Comparison of ENCODE assay signal across 15 mouse cellular contexts in the genomic region with DNA sequence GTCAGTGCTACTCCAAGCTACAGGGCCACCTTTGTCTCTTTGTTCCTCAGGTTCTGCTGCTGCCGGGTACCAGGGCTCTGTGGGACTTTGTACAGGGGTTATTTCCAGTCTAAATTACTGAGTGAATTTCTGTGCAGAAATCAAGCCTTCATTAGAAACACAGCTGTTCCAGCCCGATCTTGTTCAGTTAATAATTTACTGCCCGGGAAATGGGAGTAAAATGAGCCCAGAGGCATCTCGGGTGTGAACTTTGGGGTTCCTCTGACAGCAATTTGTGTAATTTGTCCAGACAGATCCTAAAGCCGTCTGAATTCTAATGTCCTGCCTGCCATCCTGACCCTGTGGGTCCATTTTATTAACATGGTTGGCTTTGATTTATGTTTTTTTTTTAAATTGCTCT. TPM values are rescaled to one million over a fixed set of nuclear protein-coding genes. Genes with fewer than 3 reads are reported as not detected.
A peak's percentile ranks its signal among the peaks of the same experiment; 100 is the strongest.
DNase-seq lines count a peak whose midpoint lies in the region; ATAC-seq and TF ChIP-seq lines count a peak whose summit lies in the region.
"Had no signal": no experiment of that assay in that cellular context is flagged by ENCODE, and none has a peak within 500 bp of the region (broad histone marks: within the 10 kb centered on the region; RNA-seq: fewer than 3 reads in every experiment).

No protein-coding gene starts in this region.

- peaks cover 19% of the 10 kb centered on the region for H3K4me1 ChIP-seq in liver, postnatal 0 days (ENCODE audit: insufficient read depth)
- H3K4me1 ChIP-seq in liver, embryonic 11.5 days (replicated peaks; ENCODE audit: control insufficient read depth, insufficient read depth, low read length) = peaks cover 9% of the 10 kb centered on the region
- H3K4me1 ChIP-seq in intestine, embryonic 15.5 days (replicated peaks) = peaks cover 16% of the 10 kb centered on the region
- peaks cover 22% of the 10 kb centered on the region for H3K4me1 ChIP-seq in kidney, embryonic 16.5 days (ENCODE audit: insufficient read depth, low read length)
- peaks cover 18% of the 10 kb centered on the region for H3K4me1 ChIP-seq in neural tube, embryonic 15.5 days

- ATAC-seq in liver, postnatal 0 days = no peak
- no peak for ATAC-seq in liver, embryonic 11.5 days (replicated peaks; ENCODE audit: low FRiP score)
- no peak for ATAC-seq in intestine, embryonic 15.5 days
- 0 out of 2 replicates have a peak, but pooled peaks have one; percentile 12 for ATAC-seq in kidney, embryonic 16.5 days (ENCODE audit: low FRiP score, low TSS enrichment)
- no peak for ATAC-seq in neural tube, embryonic 15.5 days (ENCODE audit: low FRiP score)
- ATAC-seq in megakaryocyte-erythroid progenitor cell, adult 5-6 weeks (replicated peaks; ENCODE audit: low FRiP score, low TSS enrichment, poor library complexity, severe bottlenecking) = no peak

- H3K27me3 ChIP-seq in liver, postnatal 0 days (ENCODE audit: insufficient read depth, low read length) = no peaks in the 10 kb centered on the region
- H3K27me3 ChIP-seq in liver, embryonic 11.5 days (replicated peaks; ENCODE audit: control insufficient read depth, insufficient read depth, low read length) = no peaks in the 10 kb centered on the region
- no peaks in the 10 kb centered on the region for H3K27me3 ChIP-seq in intestine, embryonic 15.5 days (replicated peaks)
- no peaks in the 10 kb centered on the region for H3K27me3 ChIP-seq in kidney, embryonic 16.5 days (ENCODE audit: insufficient read depth, low read length)
- no peaks in the 10 kb centered on the region for H3K27me3 ChIP-seq in neural tube, embryonic 15.5 days (replicated peaks)

- peak overlapping the region; percentile 49 for H3K27ac ChIP-seq in liver, postnatal 0 days (ENCODE audit: low read depth)
- H3K27ac ChIP-seq in liver, embryonic 11.5 days (ENCODE audit: low read depth, low read length) = no peak overlapping the region
- no peak overlapping the region for H3K27ac ChIP-seq in intestine, embryonic 15.5 days
- H3K27ac ChIP-seq in kidney, embryonic 16.5 days (ENCODE audit: low read length) = peak overlapping the region; percentile 62
- H3K27ac ChIP-seq in neural tube, embryonic 15.5 days (replicated peaks) = 0 out of 2 replicates have a peak overlapping the region, but pooled peaks have one; percentile 18
- H3K27ac ChIP-seq: left cerebral cortex, adult 2 months had no signal

- no peaks in the 10 kb centered on the region for H3K36me3 ChIP-seq in liver, postnatal 0 days (replicated peaks; ENCODE audit: insufficient read depth, low read length)
- no peaks in the 10 kb centered on the region for H3K36me3 ChIP-seq in liver, embryonic 11.5 days (ENCODE audit: control insufficient read depth, insufficient read depth, low read length)
- no peaks in the 10 kb centered on the region for H3K36me3 ChIP-seq in intestine, embryonic 15.5 days
- no peaks in the 10 kb centered on the region for H3K36me3 ChIP-seq in kidney, embryonic 16.5 days (ENCODE audit: insufficient read depth, low read length)
- H3K36me3 ChIP-seq in neural tube, embryonic 15.5 days = no peaks in the 10 kb centered on the region

- 50% methylated on average over 5 of the region's 5 CpGs for WGBS in liver, postnatal 0 days (ENCODE audit: insufficient replicate concordance)
- WGBS in liver, embryonic 11.5 days = 61% methylated on average over 5 of the region's 5 CpGs
- WGBS in intestine, embryonic 15.5 days = 21% methylated on average over 5 of the region's 5 CpGs
- WGBS in kidney, embryonic 16.5 days = 6% methylated on average over 5 of the region's 5 CpGs
- WGBS in neural tube, embryonic 15.5 days = 11% methylated on average over 5 of the region's 5 CpGs

- TF ChIP-seq EP300 in liver, postnatal 0 days (IDR thresholded peaks at IDR 0.05; ENCODE audit: low read depth) = no peak

- no peak overlapping the region for H3K4me3 ChIP-seq in liver, postnatal 0 days (ENCODE audit: low read depth, low read length)
- H3K4me3 ChIP-seq in liver, embryonic 11.5 days (ENCODE audit: low read depth, low read length) = no peak overlapping the region
- no peak overlapping the region for H3K4me3 ChIP-seq in intestine, embryonic 15.5 days (replicated peaks)
- no peak overlapping the region for H3K4me3 ChIP-seq in kidney, embryonic 16.5 days (ENCODE audit: low read length)
- no peak overlapping the region for H3K4me3 ChIP-seq in neural tube, embryonic 15.5 days (replicated peaks)
- H3K4me3 ChIP-seq: left cerebral cortex, adult 2 months; megakaryocyte, embryonic 14.5 days had no signal

- no peak overlapping the region for H3K4me2 ChIP-seq in liver, postnatal 0 days (ENCODE audit: low read depth, low read length)
- no peak overlapping the region for H3K4me2 ChIP-seq in liver, embryonic 11.5 days
- H3K4me2 ChIP-seq in intestine, embryonic 15.5 days (replicated peaks) = 0 out of 2 replicates have a peak overlapping the region, but pooled peaks have one; percentile 20
- no peak overlapping the region for H3K4me2 ChIP-seq in kidney, embryonic 16.5 days (replicated peaks; ENCODE audit: low read depth, low read length)
- no peak overlapping the region for H3K4me2 ChIP-seq in neural tube, embryonic 15.5 days
- H3K4me2 ChIP-seq: lung, embryonic 14.5 days had no signal

- no peak for TF ChIP-seq CTCF in liver, postnatal 0 days (IDR thresholded peaks at IDR 0.05; ENCODE audit: low read depth)

- no peak overlapping the region for H3K9ac ChIP-seq in liver, postnatal 0 days (replicated peaks)
- no peak overlapping the region for H3K9ac ChIP-seq in liver, embryonic 11.5 days (ENCODE audit: low read depth, low read length)
- H3K9ac ChIP-seq in intestine, embryonic 15.5 days = no peak overlapping the region
- H3K9ac ChIP-seq in kidney, embryonic 16.5 days (replicated peaks; ENCODE audit: low read length) = peak overlapping the region; percentile 33; the same call in 1 of the 2 replicates
- H3K9ac ChIP-seq in neural tube, embryonic 15.5 days (replicated peaks) = no peak overlapping the region
- H3K9ac ChIP-seq: lung, embryonic 14.5 days had no signal

- no peaks in the 10 kb centered on the region for H3K9me3 ChIP-seq in liver, postnatal 0 days (ENCODE audit: low read length)
- H3K9me3 ChIP-seq in liver, embryonic 11.5 days (ENCODE audit: control insufficient read depth, low read length) = no peaks in the 10 kb centered on the region
- H3K9me3 ChIP-seq in intestine, embryonic 15.5 days = no peaks in the 10 kb centered on the region
- no peaks in the 10 kb centered on the region for H3K9me3 ChIP-seq in kidney, embryonic 16.5 days (ENCODE audit: low read length)
- no peaks in the 10 kb centered on the region for H3K9me3 ChIP-seq in neural tube, embryonic 15.5 days (replicated peaks)
- H3K9me3 ChIP-seq: megakaryocyte, embryonic 14.5 days had no signal

- no peak for DNase-seq in liver, postnatal 0 days
- DNase-seq in liver, embryonic 11.5 days (ENCODE audit: low spot score) = no peak
- DNase-seq in right cerebral cortex, adult 18-20 months = no peak
- DNase-seq: adrenal gland, adult 2 months; cerebellum, postnatal 36 days; gastrocnemius, postnatal 14 days; lung, embryonic 14.5 days; right cerebral cortex, postnatal 25 days; thymus, postnatal 36 days had no signal

RNA-seq across cellular contexts. Expression of gene Dhx8, which starts 28.6 kb away (rescaled TPM):
- polyA plus RNA-seq in liver, postnatal 0 days (2015; fragmentation: Nextera tagmentation; extraction: Ambion mirVana) = 10.2 and 12.9 TPM in 2 replicates
- polyA plus RNA-seq in liver, embryonic 11.5 days (2014; fragmentation: Nextera tagmentation; extraction: Ambion mirVana) = 37.6 and 38.8 TPM in 2 replicates
- polyA plus RNA-seq in intestine, embryonic 15.5 days (2015; fragmentation: Nextera tagmentation; extraction: Ambion mirVana) = 22.5 and 26.9 TPM in 2 replicates
- 31.3 and 33.2 TPM in 2 replicates for polyA plus RNA-seq in kidney, embryonic 16.5 days (2015; fragmentation: Nextera tagmentation; extraction: Ambion mirVana)
- 28.7 and 29.9 TPM in 2 replicates for polyA plus RNA-seq in neural tube, embryonic 15.5 days (2015; fragmentation: Nextera tagmentation; extraction: Ambion mirVana)
- total RNA-seq in megakaryocyte-erythroid progenitor cell, adult 5-6 weeks (2014; fragmentation: Nextera tagmentation) = 31.5 and 41.1 TPM in 2 replicates
- total RNA-seq in megakaryocyte-erythroid progenitor cell, adult 5-6 weeks (2017) = 26.8 and 49.1 TPM in 2 replicates

RNA-seq across cellular contexts. Expression of gene Arl4d, which starts 38.7 kb away (rescaled TPM):
- 3.4 and 4.1 TPM in 2 replicates for polyA plus RNA-seq in liver, postnatal 0 days (2015; fragmentation: Nextera tagmentation; extraction: Ambion mirVana)
- polyA plus RNA-seq in liver, embryonic 11.5 days (2014; fragmentation: Nextera tagmentation; extraction: Ambion mirVana) = 3.6 and 3.9 TPM in 2 replicates
- 7.6 and 7.8 TPM in 2 replicates for polyA plus RNA-seq in intestine, embryonic 15.5 days (2015; fragmentation: Nextera tagmentation; extraction: Ambion mirVana)
- polyA plus RNA-seq in kidney, embryonic 16.5 days (2015; fragmentation: Nextera tagmentation; extraction: Ambion mirVana) = 5.1 and 6.4 TPM in 2 replicates
- 8.1 and 9.1 TPM in 2 replicates for polyA plus RNA-seq in neural tube, embryonic 15.5 days (2015; fragmentation: Nextera tagmentation; extraction: Ambion mirVana)
- 0.22 TPM in 1 of 2 replicates, not detected in the other for total RNA-seq in megakaryocyte-erythroid progenitor cell, adult 5-6 weeks (2014; fragmentation: Nextera tagmentation)
- total RNA-seq in megakaryocyte-erythroid progenitor cell, adult 5-6 weeks (2017) = 5.8 TPM in 1 of 2 replicates, not detected in the other

Comparison
In these comparisons a context has a peak if more than half of its experiments do, and no peak if none do; other contexts are left out.
1. H3K27ac ChIP-seq: peak in liver, postnatal 0 days (single experiment), kidney, embryonic 16.5 days (single experiment) and neural tube, embryonic 15.5 days (single experiment); none in liver, embryonic 11.5 days (single experiment) and intestine, embryonic 15.5 days (single experiment).